Mouse (Mus musculus) adrenal gland, postnatal 36 days (tissue): ENCODE measurements at regions not wholly inside any gene's neighbourhood (a gene's known extent, or its start where the extent isn't known, plus 50 kb on each side); places are given as distances from the start of the nearest gene placed in this dataset.
"Not testable (repeated sequence)": the region's sequence is repeated elsewhere in the genome, so short reads cannot be mapped to it uniquely, and the experiment has no call there.

Experiments
- DNase-seq, 2 experiments: peaks; one replicate each; pipeline ENCODE4 v3.0.0; 2021; ENCODE audit warnings: mixed read lengths in 1 of 2

DNA sequence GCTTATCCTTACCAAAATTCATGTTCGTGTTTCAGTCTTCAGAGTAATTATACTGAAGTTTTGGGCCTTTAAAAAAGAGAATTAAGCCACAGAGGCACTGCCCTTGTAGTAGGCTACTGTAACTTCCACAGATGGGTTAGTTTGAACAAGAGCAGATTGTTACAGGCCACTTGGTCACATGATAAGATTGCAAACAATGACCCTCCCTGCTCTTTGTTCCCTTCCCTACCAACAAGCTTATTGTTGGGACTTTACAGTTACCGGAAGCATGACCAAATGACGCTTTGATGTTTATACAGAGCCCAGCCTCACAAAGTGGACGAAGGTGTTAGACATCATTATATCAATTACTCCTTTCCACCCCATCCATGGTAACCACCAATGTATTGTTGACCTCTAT is 63.9 kb upstream of the Galnt18 start:
- no peak for DNase-seq

DNA sequence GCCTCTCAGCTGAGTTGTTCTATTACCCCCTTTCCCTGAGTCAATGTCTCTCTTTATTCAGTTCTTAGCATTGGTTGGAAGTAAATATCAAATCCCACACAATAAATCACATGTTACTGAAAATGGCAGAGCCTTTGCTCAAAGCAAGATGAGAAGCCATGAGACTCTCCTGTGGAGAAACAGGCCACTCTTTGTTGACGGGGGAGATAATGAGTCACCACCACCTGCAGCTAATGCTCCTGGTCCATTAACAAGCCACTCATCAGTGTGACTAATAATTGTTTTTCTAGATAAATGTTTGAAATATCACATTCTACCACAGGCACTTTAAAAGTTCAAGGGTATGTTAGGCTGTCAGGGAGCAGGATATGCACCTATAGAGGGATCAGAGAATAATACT is 61.0 kb upstream of the Galnt18 start:
- DNase-seq: no peak

DNA sequence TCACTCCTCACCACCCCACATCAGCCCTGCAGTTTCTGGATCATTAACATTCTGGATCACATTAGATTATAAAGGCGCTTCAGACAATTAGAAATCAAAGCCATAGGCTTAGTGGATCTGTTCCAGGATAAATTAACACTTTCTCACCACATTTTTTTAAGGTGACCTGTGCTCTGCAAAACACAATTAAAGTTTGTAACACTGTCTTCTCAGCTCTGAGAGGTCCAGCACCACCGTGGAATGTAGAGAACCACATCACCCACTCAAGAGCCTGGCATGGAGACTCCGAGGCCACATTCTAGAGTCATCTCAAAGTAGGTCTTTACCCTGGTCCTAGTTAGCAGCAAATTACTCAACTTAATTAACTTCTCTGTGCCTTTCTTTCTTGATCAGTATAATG is 58.4 kb upstream of the Galnt18 start:
- DNase-seq: no peak

DNA sequence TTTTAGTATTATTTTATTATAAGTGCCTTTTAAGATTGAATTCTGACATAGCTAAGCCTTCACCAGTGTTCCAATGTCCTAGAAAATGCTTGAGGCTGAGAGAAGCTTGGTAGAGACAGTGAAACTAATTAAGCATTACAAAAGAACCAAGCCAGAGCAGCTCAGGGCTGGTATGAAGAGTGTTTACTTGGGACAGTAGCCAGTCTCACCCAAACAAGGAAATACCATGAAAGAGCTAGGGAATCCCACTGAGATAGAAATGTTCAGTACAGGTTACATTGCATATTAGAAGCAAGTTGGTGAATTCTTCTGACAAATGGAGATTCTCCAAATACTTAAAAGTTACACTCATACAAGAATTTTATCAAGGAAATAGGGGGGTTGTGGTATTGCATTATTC is 54.6 kb upstream of the Galnt18 start:
- not testable (repeated sequence) for DNase-seq

DNA sequence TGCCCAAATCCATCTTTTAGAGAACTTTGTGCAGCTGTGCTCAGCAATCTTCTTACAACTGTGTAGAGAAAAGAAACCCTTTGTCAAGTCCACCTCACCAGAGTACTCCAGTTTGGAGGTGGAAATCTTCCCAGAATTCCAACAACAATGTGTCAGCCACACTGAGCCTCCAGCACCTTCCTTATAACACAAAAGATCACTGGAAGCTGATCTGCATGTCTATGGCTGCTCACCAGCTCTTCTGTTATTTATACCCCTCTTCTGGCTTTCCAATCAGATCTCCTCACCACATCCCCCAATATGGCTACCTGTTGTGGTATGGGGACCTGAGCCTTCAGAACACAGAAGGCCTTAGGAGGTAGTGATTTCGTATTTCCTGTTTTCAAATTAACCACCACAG is 50.2 kb upstream of the Galnt18 start:
- no peak for DNase-seq
